Mouse (Mus musculus) liver, postnatal 0 days (tissue): Measurements from ENCODE around the gene 1700025C18Rik. TPM values are rescaled to one million over a fixed set of nuclear protein-coding genes. Genes with fewer than 3 reads are reported as not detected.

Experiments used
- ATAC-seq: fragments of 200-750 bp; cut with Nextera tagmentation; 2 replicates; pipeline ENCODE4 v1.8.0; 2017; ENCODE audit warnings: mild to moderate bottlenecking, moderate library complexity
- DNase-seq: peaks from one replicate; pipeline ENCODE4 v3.0.0-alpha.2; 2016
- H3K27ac ChIP-seq: fragments of 300-500 bp; sonication (generic); 2 replicates; pipeline ENCODE4 v1.5.1; 2014; ENCODE audit warnings: antibody characterized with exemption, moderate library complexity, mild to moderate bottlenecking, low read depth
- H3K27me3 ChIP-seq: fragments of 300-500 bp; sonication (generic); 2 replicates; pipeline ENCODE4 v1.6.1; 2014; ENCODE audit warnings: low read length, control low read depth, mixed read lengths; ENCODE audit not compliant: insufficient read depth
- H3K36me3 ChIP-seq: fragments of 300-500 bp; sonication (generic); replicated peaks from 2 replicates; pipeline ENCODE4 v1.6.1; 2014; ENCODE audit warnings: mild to moderate bottlenecking, control low read depth, low read length, moderate library complexity, mixed read lengths; ENCODE audit not compliant: insufficient read depth
- H3K4me1 ChIP-seq: fragments of 300-500 bp; sonication (generic); 2 replicates; pipeline ENCODE4 v1.6.1; 2014; ENCODE audit warnings: antibody characterized with exemption, mild to moderate bottlenecking, control low read depth; ENCODE audit not compliant: insufficient read depth
- H3K4me2 ChIP-seq: fragments of 300-500 bp; sonication (generic); 2 replicates; pipeline ENCODE4 v1.6.1; 2014; ENCODE audit warnings: low read depth, mild to moderate bottlenecking, low read length, moderate library complexity, mixed read lengths
- H3K4me3 ChIP-seq: fragments of 300-500 bp; sonication (generic); 2 replicates; pipeline ENCODE4 v1.5.1; 2014; ENCODE audit warnings: low read depth, low read length
- H3K9ac ChIP-seq: fragments of 300-500 bp; sonication (generic); replicated peaks from 2 replicates; pipeline ENCODE4 v1.6.1; 2014; ENCODE audit warnings: mild to moderate bottlenecking, moderate library complexity
- H3K9me3 ChIP-seq: fragments of 300-500 bp; sonication (generic); 2 replicates; pipeline ENCODE4 v1.6.1; 2016; ENCODE audit warnings: mild to moderate bottlenecking, control low read depth, low read length, mixed read lengths
- CTCF ChIP-seq: sonication (generic); IDR thresholded peaks from 2 replicates; pipeline ENCODE4 v1.5.1; 2016; ENCODE audit warnings: antibody characterized with exemption, low read depth
- EP300 ChIP-seq: IDR thresholded peaks from 2 replicates; pipeline ENCODE4 v1.6.1; 2016; ENCODE audit warnings: antibody characterized with exemption, low read depth, mild to moderate bottlenecking
- WGBS: fragments of 180-500 bp; shearing (Covaris S2); extraction: QIAGEN DNeasy Blood & Tissue Kit; methylation state at CpG from one replicate; pipeline ENCODE4 v1.1.7; 2014; ENCODE audit not compliant: insufficient replicate concordance; 5-methylcytosine and 5-hydroxymethylcytosine counted together
- polyA plus RNA-seq: library from polyadenylated mRNA; unstranded; fragments of >200 nt; fragmentation: Nextera tagmentation; extraction: Ambion mirVana; gene quantifications from 2 replicates; pipeline ENCODE4 v1.2.1, GENCODE M21; 2015

The 1700025C18Rik gene
- polyA plus RNA-seq, 1 experiment from 2014 or later: not detected

- WGBS: 27% methylated on average over 10 of the region's 10 CpGs
- Histone ChIP-seq H3K9ac (no peak overlapping the region), H3K4me3 (no peak overlapping the region), H3K36me3 (no peaks in the 10 kb centered on the region), H3K27ac (no peak overlapping the region), H3K4me1 (no peaks in the 10 kb centered on the region), H3K27me3 (peaks cover 20% of the 10 kb centered on the region), H3K9me3 (no peaks in the 10 kb centered on the region), H3K4me2 (no peak overlapping the region)
- ATAC-seq (no peak), DNase-seq (no peak)
- TF ChIP-seq CTCF (no peak), EP300 (no peak)
Measured at GRCm38 (mm10) chr2:165121206-165121840, 30.8 kb upstream of the 1700025C18Rik start.

DNA sequence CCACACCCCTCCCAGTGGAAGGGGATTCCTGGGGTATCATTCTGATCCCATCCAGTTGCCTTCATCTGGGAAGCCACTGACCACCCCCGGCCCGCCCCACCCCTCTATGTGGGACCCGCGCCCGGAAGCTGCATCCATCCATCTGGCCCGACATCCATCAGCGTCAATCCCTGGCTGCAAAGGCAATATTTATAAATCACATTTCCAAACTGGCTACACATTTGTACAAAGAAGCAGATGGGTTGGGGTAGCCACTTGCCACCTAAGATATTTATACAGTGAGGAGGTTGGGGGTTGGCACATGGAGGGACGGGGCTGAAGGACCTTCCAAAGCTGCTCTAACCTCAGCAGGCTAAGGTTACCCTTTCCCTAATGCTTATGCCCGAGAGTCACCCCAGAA lies 30.2 kb upstream of the 1700025C18Rik start:
- no peak for ATAC-seq
- 74% methylated on average over 9 of the region's 9 CpGs for WGBS
- peaks cover 23% of the 10 kb centered on the region for H3K27me3 ChIP-seq
- H3K4me2 ChIP-seq: no peak overlapping the region
- H3K4me3 ChIP-seq: no peak overlapping the region
- no peak overlapping the region for H3K27ac ChIP-seq
- H3K9me3 ChIP-seq: no peaks in the 10 kb centered on the region
- no peaks in the 10 kb centered on the region for H3K4me1 ChIP-seq
- H3K9ac ChIP-seq: no peak overlapping the region
- H3K36me3 ChIP-seq: no peaks in the 10 kb centered on the region
- no peak for DNase-seq
- TF ChIP-seq CTCF: no peak
- TF ChIP-seq EP300: no peak

DNA sequence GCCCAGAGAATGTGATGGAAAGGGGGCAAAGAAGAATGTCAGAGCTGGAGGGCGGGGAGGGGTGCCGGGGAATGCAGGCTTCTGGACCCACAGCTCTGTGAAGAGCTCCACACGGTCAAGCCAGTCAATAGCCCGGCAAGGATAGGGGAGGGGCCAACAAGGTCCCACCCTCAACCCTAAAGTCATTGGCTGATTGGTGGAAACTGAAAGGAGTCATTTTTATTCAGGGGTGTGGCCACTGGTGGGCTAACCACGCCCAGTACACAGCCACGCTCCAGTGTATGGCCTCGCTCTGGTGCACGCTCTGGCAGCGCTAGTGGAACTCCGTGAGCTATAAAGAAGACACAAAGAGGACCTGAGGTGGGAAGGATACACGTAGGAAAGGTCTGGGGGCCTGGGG lies 23.2 kb upstream of the 1700025C18Rik start:
- Histone ChIP-seq H3K4me2 (no peak overlapping the region), H3K4me3 (no peak overlapping the region), H3K9ac (no peak overlapping the region), H3K4me1 (no peaks in the 10 kb centered on the region), H3K27me3 (peaks cover 66% of the 10 kb centered on the region), H3K9me3 (no peaks in the 10 kb centered on the region), H3K27ac (no peak overlapping the region), H3K36me3 (no peaks in the 10 kb centered on the region)
- DNase-seq (peak; percentile 30), ATAC-seq (no peak)
- TF ChIP-seq CTCF (no peak), EP300 (no peak)
- WGBS: 19% methylated on average over 11 of the region's 11 CpGs

DNA sequence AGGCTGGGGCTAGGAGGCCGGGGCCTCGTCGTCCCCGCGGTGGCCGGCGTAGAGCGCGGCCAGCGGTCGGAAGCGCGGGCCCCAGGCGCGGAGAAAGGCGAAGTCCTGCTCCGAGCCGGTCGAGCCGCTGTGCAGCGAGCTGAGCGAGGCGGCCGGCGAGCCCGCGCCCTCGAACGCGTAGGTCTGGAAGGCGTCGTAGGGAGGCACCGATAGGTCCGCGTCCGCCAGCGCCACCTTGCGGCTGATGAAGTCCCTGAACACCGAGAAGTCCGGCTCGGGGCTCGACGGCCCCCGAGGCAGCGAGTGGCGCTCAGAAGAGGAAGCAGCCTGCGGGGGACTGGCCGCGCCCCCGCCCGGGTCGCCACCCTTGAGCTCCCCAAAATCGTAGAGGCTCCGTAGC lies 21.6 kb upstream of the 1700025C18Rik start:
- Histone ChIP-seq H3K9me3 (no peaks in the 10 kb centered on the region), H3K4me1 (no peaks in the 10 kb centered on the region), H3K27me3 (peaks cover 69% of the 10 kb centered on the region), H3K27ac (no peak overlapping the region), H3K4me3 (no peak overlapping the region), H3K4me2 (no peak overlapping the region), H3K36me3 (no peaks in the 10 kb centered on the region), H3K9ac (no peak overlapping the region)
- ATAC-seq (peak; percentile 77), DNase-seq (peak; percentile 88)
- WGBS: 3% methylated on average over 50 of the region's 54 CpGs
- TF ChIP-seq EP300 (no peak), CTCF (peak; percentile 85)

DNA sequence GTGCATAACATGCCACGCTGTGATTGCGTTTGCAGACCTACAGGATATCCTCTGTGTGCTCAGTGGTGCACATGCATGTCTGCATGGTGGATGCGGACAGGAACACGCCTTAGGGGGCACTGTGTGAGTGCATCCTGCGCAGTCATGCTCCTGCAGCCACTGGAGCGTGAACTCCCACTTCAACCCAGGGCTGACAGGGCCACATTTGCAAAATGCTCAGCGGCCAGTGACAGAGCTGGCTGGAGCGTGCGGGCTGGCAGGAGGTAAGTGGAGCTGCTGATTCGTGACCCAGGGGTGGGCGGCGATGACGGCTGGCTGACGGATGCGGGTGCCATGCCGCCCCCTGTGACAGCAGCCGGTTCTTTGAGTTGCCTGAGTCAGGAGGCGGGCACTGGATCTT lies 16.0 kb upstream of the 1700025C18Rik start:
- Histone ChIP-seq H3K27ac (no peak overlapping the region), H3K9me3 (no peaks in the 10 kb centered on the region), H3K9ac (no peak overlapping the region), H3K27me3 (peaks cover 40% of the 10 kb centered on the region), H3K36me3 (no peaks in the 10 kb centered on the region), H3K4me3 (no peak overlapping the region), H3K4me2 (no peak overlapping the region), H3K4me1 (no peaks in the 10 kb centered on the region)
- ATAC-seq (no peak), DNase-seq (no peak)
- no peak for TF ChIP-seq CTCF
- no peak for TF ChIP-seq EP300
- WGBS: 29% methylated on average over 18 of the region's 18 CpGs

DNA sequence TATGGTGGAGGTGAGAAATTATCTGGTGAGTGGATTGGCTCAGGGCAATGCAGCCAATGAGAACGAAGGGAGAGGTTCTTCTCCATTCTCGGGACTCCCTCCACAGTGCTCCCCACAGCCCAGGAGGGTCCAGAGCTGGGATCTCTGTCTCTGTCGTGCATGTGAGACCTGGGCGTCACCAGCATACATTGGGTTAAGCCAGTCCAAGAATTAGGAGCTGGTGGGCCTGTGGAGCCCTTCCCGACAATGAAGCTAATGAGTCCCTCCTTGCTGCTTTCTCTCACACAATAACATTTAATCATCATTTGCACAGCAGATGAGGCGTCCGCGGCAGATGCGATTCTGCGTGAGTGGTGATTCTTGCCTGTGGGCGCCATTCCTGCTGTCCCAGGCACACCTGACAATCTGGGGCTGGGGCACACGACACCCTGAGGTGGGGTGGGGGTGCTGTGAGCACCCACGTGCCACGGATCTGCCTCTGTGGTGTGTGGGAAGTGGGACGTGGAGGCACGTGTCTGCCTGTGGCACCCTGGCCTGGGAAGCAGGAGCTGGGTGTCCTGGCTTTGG lies 15.0 kb upstream of the 1700025C18Rik start:
- TF ChIP-seq EP300: no peak
- no peak for TF ChIP-seq CTCF

More for the DNA sequence above, 15.0 kb upstream of the 1700025C18Rik start:
- WGBS: 65% methylated on average over 16 of the region's 16 CpGs
- H3K9me3 ChIP-seq: no peaks in the 10 kb centered on the region
- no peak overlapping the region for H3K27ac ChIP-seq
- H3K4me3 ChIP-seq: no peak overlapping the region
- H3K4me1 ChIP-seq: no peaks in the 10 kb centered on the region
- ATAC-seq (no peak), DNase-seq (no peak)
- H3K27me3 ChIP-seq: peaks cover 30% of the 10 kb centered on the region
- H3K4me2 ChIP-seq: no peak overlapping the region
- H3K36me3 ChIP-seq: no peaks in the 10 kb centered on the region
- H3K9ac ChIP-seq: no peak overlapping the region
